Mouse (Mus musculus) ovary, adult 10 weeks (tissue): ENCODE data around the gene Ide. TPM values are rescaled to one million over a fixed set of nuclear protein-coding genes. Genes with fewer than 3 reads are reported as not detected.

Experiments used
- polyA plus RNA-seq: library from polyadenylated mRNA; stranded (reverse); fragments of 350-450 nt; fragmentation: Illumina TruSeq; extraction: RNeasy Lipid Tissue Mini Kit (QIAGEN cat#74804); gene quantifications from one replicate; pipeline ENCODE4 v1.2.3, GENCODE M21; 2014

Ide gene
- polyA plus RNA-seq = 136 TPM

GRCm38 (mm10) chr19:37337752-37338151 lies at the start of gene Ide:
TSS of gene Ide (minus strand) at chr19:37337852.

GRCm38 (mm10) chr19:37375755-37376615 lies 38.3 kb upstream of the Ide start, which contains the start of gene Kif11:
TSS of gene Kif11 (plus strand) at chr19:37376403.

Other genes with a start within 250 kb of the Ide start
- 194 TPM for gene March5, start 130.3 kb downstream of the Ide start, polyA plus RNA-seq
- gene Cpeb3, start 129.3 kb downstream of the Ide start, polyA plus RNA-seq = 10.0 TPM
- gene Kif11, start 38.6 kb upstream of the Ide start, polyA plus RNA-seq = 59.1 TPM
- 20.7 TPM for gene Hhex, start 97.0 kb upstream of the Ide start, polyA plus RNA-seq
- gene Exoc6, start 212.6 kb upstream of the Ide start, polyA plus RNA-seq = 27.1 TPM